Comparison of ENCODE assay signal across 35 mouse cellular contexts in genomic region chr14:110921989-110922388, GRCm38 (mm10).
"Had no signal": no experiment of that assay in that cellular context is flagged by ENCODE, and none has a peak within 500 bp of the region (broad histone marks: within the 10 kb centered on the region; RNA-seq: fewer than 3 reads in every experiment).

No protein-coding gene starts in this region.

- H3K4me1 ChIP-seq: heart, embryonic 10.5 days; heart, embryonic 12.5 days; heart, embryonic 13.5 days; heart, embryonic 15.5 days; hindbrain, embryonic 10.5 days; hindbrain, embryonic 12.5 days; hindbrain, embryonic 13.5 days; hindbrain, embryonic 15.5 days; intestine, embryonic 15.5 days; kidney, embryonic 15.5 days had no signal

- H3K9me3 ChIP-seq: heart, embryonic 10.5 days; heart, embryonic 12.5 days; heart, embryonic 13.5 days; heart, embryonic 15.5 days; hindbrain, embryonic 10.5 days; hindbrain, embryonic 12.5 days; hindbrain, embryonic 13.5 days; hindbrain, embryonic 15.5 days; intestine, embryonic 15.5 days; kidney, embryonic 15.5 days had no signal

- ATAC-seq: hindbrain, embryonic 16.5 days; hindbrain, postnatal 0 days; inflammation-experienced regulatory T-cells, adult 6 months; intestine, embryonic 15.5 days; intestine, embryonic 16.5 days; intestine, postnatal 0 days had no signal

- H3K27ac ChIP-seq: heart, embryonic 10.5 days; heart, embryonic 13.5 days; heart, embryonic 15.5 days; hindbrain, embryonic 10.5 days; hindbrain, embryonic 12.5 days; hindbrain, embryonic 13.5 days; hindbrain, embryonic 14.5 days; hindbrain, embryonic 15.5 days; hindbrain, postnatal 0 days; intestine, embryonic 15.5 days; kidney, embryonic 15.5 days; kidney, postnatal 0 days; layer of hippocampus, adult 2 months had no signal

- H3K4me3 ChIP-seq: heart, embryonic 10.5 days; heart, embryonic 12.5 days; heart, embryonic 13.5 days; heart, embryonic 15.5 days; hindbrain, embryonic 10.5 days; hindbrain, embryonic 12.5 days; hindbrain, embryonic 13.5 days; hindbrain, embryonic 15.5 days; intestine, embryonic 15.5 days; kidney, embryonic 15.5 days; layer of hippocampus, adult 2 months had no signal

- H3K36me3 ChIP-seq: heart, embryonic 10.5 days; heart, embryonic 12.5 days; heart, embryonic 13.5 days; heart, embryonic 15.5 days; hindbrain, embryonic 10.5 days; hindbrain, embryonic 12.5 days; hindbrain, embryonic 13.5 days; hindbrain, embryonic 15.5 days; intestine, embryonic 15.5 days; kidney, embryonic 15.5 days had no signal

- DNase-seq: heart, postnatal 10 days; heart, postnatal 14 days; heart, postnatal 36 days; heart, postnatal 4 days; kidney, adult 11 months; kidney, adult 18-20 months; kidney, adult 2 months; kidney, adult 8-10 months; kidney, adult 9 months; kidney, postnatal 10 days; kidney, postnatal 14 days; kidney, postnatal 25 days; kidney, postnatal 36 days; kidney, postnatal 4 days; layer of hippocampus, adult 9-11 months; layer of hippocampus, postnatal 36 days had no signal

- H3K27me3 ChIP-seq: heart, embryonic 12.5 days; heart, embryonic 13.5 days; heart, embryonic 15.5 days; hindbrain, embryonic 12.5 days; hindbrain, embryonic 13.5 days; hindbrain, embryonic 15.5 days; intestine, embryonic 15.5 days; kidney, embryonic 15.5 days had no signal

- H3K4me2 ChIP-seq: heart, embryonic 11.5 days; heart, embryonic 12.5 days; heart, embryonic 13.5 days; heart, embryonic 15.5 days; hindbrain, embryonic 12.5 days; hindbrain, embryonic 13.5 days; hindbrain, embryonic 14.5 days; hindbrain, embryonic 15.5 days; intestine, embryonic 15.5 days; kidney, embryonic 15.5 days had no signal

- H3K9ac ChIP-seq: heart, embryonic 12.5 days; heart, embryonic 13.5 days; heart, embryonic 15.5 days; hindbrain, embryonic 12.5 days; hindbrain, embryonic 13.5 days; hindbrain, embryonic 14.5 days; hindbrain, embryonic 15.5 days; intestine, embryonic 15.5 days; kidney, embryonic 15.5 days had no signal
